Mouse (Mus musculus): Measurements from ENCODE around the gene Igfn1.

- TF ChIP-seq CTCF (IDR thresholded peaks at IDR 0.05; ENCODE audit: low read depth, low read length) (no peak), POLR2A (IDR thresholded peaks at IDR 0.05; ENCODE audit: borderline replicate concordance, low read depth, low read length) (no peak)
These were observed 4.1 kb upstream of the Igfn1 start for GRCm38 (mm10) chr1:136010247-136010646.
